Mouse (Mus musculus) lung, adult 18-20 months (tissue): ENCODE data around the gene Cacnb1.

Experiments used
- DNase-seq, 2 experiments: peaks; one replicate each; pipeline ENCODE4 v3.0.0; 2022; ENCODE audit warnings: mixed read lengths in 2 of 2

Cacnb1 gene

DNA sequence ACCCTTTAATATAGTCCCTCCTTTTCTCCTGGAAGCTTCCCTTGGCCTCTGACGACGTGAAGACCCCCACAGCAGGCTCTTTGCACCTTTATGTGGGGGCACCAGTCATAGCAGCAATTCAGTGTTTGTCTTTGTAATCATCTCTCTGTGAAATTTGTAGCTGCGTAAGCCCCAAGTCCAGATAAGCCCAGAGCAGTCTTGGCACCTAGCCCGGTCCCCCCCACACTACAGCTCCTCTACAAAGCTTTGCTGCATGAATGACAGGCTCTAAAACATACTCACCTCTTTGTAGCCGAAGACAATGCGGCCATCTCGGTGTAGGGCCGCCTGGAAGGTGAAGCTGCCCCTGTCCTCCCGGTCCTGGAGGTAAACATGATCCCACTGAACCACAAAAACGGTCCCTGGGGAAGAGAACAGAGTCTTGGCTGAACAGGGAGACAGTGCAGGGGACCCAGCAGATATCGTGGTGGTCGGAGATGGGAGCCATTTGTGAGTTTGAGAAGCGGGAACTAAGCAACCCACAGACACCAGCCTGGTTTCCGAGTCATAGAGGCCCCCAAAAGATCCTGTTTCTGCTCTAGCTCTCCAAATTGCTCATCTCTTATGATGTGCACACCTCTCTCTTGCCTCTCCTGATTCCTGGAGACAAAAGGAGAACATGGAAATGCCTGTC is 68.2 kb downstream of the Cacnb1 start:
- no peak for DNase-seq

- no peak for DNase-seq
These were observed 68.9 kb downstream of the Cacnb1 start for GRCm38 (mm10) chr11:97953939-97954275.

DNA sequence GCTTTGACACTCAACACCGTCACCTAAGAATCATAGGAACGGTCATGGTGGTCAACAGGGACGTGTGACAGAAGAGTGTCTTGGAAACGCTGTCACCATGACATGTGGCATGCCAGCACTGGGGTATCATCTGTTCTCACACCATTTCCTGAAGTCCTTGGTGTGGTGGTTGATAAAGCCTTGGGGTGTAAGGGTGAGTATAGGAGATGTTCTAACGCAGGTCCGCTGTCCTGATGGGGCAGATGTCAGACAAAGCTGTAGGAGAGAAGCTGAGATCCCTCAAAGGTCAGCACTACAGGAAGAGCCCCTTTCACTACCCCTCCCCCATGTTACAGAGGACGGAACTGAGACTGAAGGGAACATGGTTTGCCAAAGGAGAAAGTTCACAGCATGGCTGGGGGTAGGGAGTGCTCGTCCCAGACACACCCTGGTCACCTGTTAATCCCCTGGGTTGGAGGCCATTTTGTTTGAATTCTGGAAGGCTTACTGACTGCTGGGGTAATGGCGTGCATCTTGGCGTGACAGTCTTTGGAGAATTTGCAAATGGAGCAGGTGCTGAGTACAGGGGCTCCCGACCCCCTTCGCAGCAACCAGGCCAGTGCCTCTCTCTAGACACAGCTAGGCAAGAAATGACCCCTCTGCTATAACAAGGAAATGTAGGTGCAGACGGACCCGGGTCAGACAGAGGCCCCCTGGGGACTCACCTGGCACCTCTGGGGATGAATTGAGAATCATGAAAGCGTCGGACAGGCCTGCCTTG is 69.5 kb downstream of the Cacnb1 start:
- no peak for DNase-seq

DNA sequence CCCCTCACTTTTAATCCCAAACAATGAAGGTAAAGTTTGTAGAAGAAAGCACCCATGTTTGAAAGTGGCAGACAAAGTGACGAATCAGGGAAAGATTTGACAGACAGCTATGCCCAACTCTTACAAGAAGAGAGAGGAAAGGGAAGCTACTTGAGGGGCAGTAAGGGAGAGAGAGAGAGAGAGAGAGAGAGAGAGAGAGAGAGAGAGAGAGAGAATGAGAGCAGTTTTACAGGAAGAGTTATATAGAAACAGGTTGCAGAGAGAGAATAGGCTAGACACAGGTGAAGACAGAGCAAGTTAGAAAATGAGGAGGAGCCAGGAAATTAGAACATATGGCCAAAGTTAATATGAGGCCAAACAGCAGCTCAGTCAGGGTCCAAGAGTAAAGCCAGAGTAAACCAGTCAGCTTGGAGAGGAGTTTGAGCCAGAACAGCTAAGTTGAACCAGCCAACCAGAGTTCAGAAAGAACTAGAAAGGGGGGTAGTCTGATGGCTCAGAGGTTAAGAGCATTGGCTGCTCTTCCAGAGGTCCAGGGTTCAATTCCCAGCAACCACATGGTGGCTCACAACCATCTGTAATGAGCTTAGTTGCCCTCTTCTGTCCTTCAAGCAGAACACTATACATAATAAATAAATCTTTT is 70.3 kb downstream of the Cacnb1 start:
- DNase-seq = no peak
